In genomic region chr7:134301285-134301684, GRCm38 (mm10) we compare ENCODE assay signal across 10 mouse cellular contexts.
DNase-seq lines count a peak whose midpoint lies in the region; ATAC-seq and TF ChIP-seq lines count a peak whose summit lies in the region.
"Had no signal": no experiment of that assay in that cellular context is flagged by ENCODE, and none has a peak within 500 bp of the region (broad histone marks: within the 10 kb centered on the region; RNA-seq: fewer than 3 reads in every experiment).

No protein-coding gene starts in this region.

- no peaks in the 10 kb centered on the region for H3K4me1 ChIP-seq in intestine, postnatal 0 days (replicated peaks; ENCODE audit: control insufficient read depth, insufficient read depth, low read length)
- no peaks in the 10 kb centered on the region for H3K4me1 ChIP-seq in intestine, embryonic 15.5 days (replicated peaks)
- H3K4me1 ChIP-seq in forebrain, embryonic 13.5 days, result no peaks in the 10 kb centered on the region
- H3K4me1 ChIP-seq: hindbrain, embryonic 15.5 days; megakaryocyte, embryonic 14.5 days had no signal

- in situ Hi-C loops in Patski (cut with MboI; ENCODE audit: low pct_unique_long_range_greater_than_20kb), result no loop called here

- H3K36me3 ChIP-seq in intestine, postnatal 0 days (ENCODE audit: control insufficient read depth, insufficient read depth), result no peaks in the 10 kb centered on the region
- no peaks in the 10 kb centered on the region for H3K36me3 ChIP-seq in intestine, embryonic 15.5 days
- H3K36me3 ChIP-seq in forebrain, embryonic 13.5 days (ENCODE audit: poor library complexity, severe bottlenecking), result no peaks in the 10 kb centered on the region
- H3K36me3 ChIP-seq: hindbrain, embryonic 15.5 days had no signal

- ATAC-seq in intestine, postnatal 0 days, result no peak
- no peak for ATAC-seq in intestine, embryonic 15.5 days
- ATAC-seq in Patski, result no peak
- no peak for ATAC-seq in forebrain, embryonic 13.5 days

- no peak overlapping the region for H3K9ac ChIP-seq in intestine, postnatal 0 days (ENCODE audit: low read depth, low read length)
- H3K9ac ChIP-seq in intestine, embryonic 15.5 days, result no peak overlapping the region
- H3K9ac ChIP-seq in forebrain, embryonic 13.5 days, result no peak overlapping the region
- H3K9ac ChIP-seq: hindbrain, embryonic 15.5 days had no signal

- POLR2A ChIA-PET in Patski (lab: Charles Lee), result interaction anchor here (1.1 kb wide), 1 partner anchor 12 kb away, joined by 3 read pairs; no protein-coding TSS in a partner anchor

- DNase-seq in Patski (ENCODE audit: low read depth, low spot score), result no peak
- DNase-seq in c-Kit-positive CD71-positive TER-119-positive erythroid progenitor cells, embryonic 14.5 days (ENCODE audit: low spot score), result peak; percentile 13
- peak; percentile 7 for DNase-seq in lung, postnatal 25 days (ENCODE audit: low spot score)
- no peak for DNase-seq in left cerebral cortex, adult 8-10 months (ENCODE audit: low spot score in 2 of 2)
- DNase-seq in urinary bladder, postnatal 36 days (ENCODE audit: low spot score in 2 of 2), result no peak

- no peaks in the 10 kb centered on the region for H3K9me3 ChIP-seq in intestine, postnatal 0 days (ENCODE audit: control insufficient read depth)
- H3K9me3 ChIP-seq in intestine, embryonic 15.5 days, result no peaks in the 10 kb centered on the region
- no peaks in the 10 kb centered on the region for H3K9me3 ChIP-seq in forebrain, embryonic 13.5 days (replicated peaks)
- H3K9me3 ChIP-seq: megakaryocyte, embryonic 14.5 days had no signal

- 58% methylated on average over 8 of the region's 8 CpGs for WGBS in intestine, postnatal 0 days
- WGBS in intestine, embryonic 15.5 days, result 50% methylated on average over 8 of the region's 8 CpGs
- 50% methylated on average over 8 of the region's 8 CpGs for WGBS in forebrain, embryonic 13.5 days

- CTCF ChIA-PET in Patski (lab: Charles Lee), result no interaction called here

- H3K4me2 ChIP-seq in intestine, postnatal 0 days (replicated peaks; ENCODE audit: low read depth), result no peak overlapping the region
- H3K4me2 ChIP-seq in intestine, embryonic 15.5 days (replicated peaks), result no peak overlapping the region
- H3K4me2 ChIP-seq in forebrain, embryonic 13.5 days, result no peak overlapping the region
- H3K4me2 ChIP-seq: hindbrain, embryonic 15.5 days had no signal

- no peak overlapping the region for H3K27ac ChIP-seq in intestine, postnatal 0 days (ENCODE audit: low read depth, low read length)
- no peak overlapping the region for H3K27ac ChIP-seq in intestine, embryonic 15.5 days
- H3K27ac ChIP-seq in forebrain, embryonic 13.5 days, result no peak overlapping the region
- H3K27ac ChIP-seq: hindbrain, embryonic 15.5 days had no signal

- peak; percentile 58 for TF ChIP-seq CTCF in intestine, postnatal 0 days (IDR thresholded peaks at IDR 0.05; ENCODE audit: low read depth)
- peak; percentile 38 for TF ChIP-seq CTCF in Patski (IDR thresholded peaks at IDR 0.05)

- no peak overlapping the region for H3K4me3 ChIP-seq in intestine, postnatal 0 days (ENCODE audit: low read depth, low read length)
- no peak overlapping the region for H3K4me3 ChIP-seq in intestine, embryonic 15.5 days (replicated peaks)
- no peak overlapping the region for H3K4me3 ChIP-seq in forebrain, embryonic 13.5 days
- H3K4me3 ChIP-seq: hindbrain, embryonic 15.5 days; megakaryocyte, embryonic 14.5 days had no signal

- H3K27me3 ChIP-seq in intestine, postnatal 0 days (replicated peaks; ENCODE audit: control insufficient read depth, insufficient read depth, low read length), result no peaks in the 10 kb centered on the region
- no peaks in the 10 kb centered on the region for H3K27me3 ChIP-seq in intestine, embryonic 15.5 days (replicated peaks)
- H3K27me3 ChIP-seq in Patski, result no peaks in the 10 kb centered on the region
- H3K27me3 ChIP-seq in forebrain, embryonic 13.5 days, result no peaks in the 10 kb centered on the region
- H3K27me3 ChIP-seq: hindbrain, embryonic 15.5 days had no signal

Comparison
In these comparisons a context has a peak if more than half of its experiments do, and no peak if none do; other contexts are left out.
1. DNase-seq: peak in c-Kit-positive CD71-positive TER-119-positive erythroid progenitor cells, embryonic 14.5 days (single experiment) and lung, postnatal 25 days (single experiment); none in Patski (single experiment), left cerebral cortex, adult 8-10 months (0 of 2) and urinary bladder, postnatal 36 days (0 of 2).